Mouse (Mus musculus) hematopoietic stem cell, adult 5-6 weeks (primary cell): ENCODE data around the gene Gstt1. TPM values are rescaled to one million over a fixed set of nuclear protein-coding genes. Genes with fewer than 3 reads are reported as not detected.

Experiments used
- total RNA-seq: library from RNA; stranded (forward); fragments of 172-1452, 232-1000 nt; gene quantifications from 2 replicates; pipeline ENCODE4 v1.2.3, GENCODE M21; 2017

The Gstt1 gene
- total RNA-seq, 1 experiment from 2014 or later = 4.7 TPM

Other genes with a start within 250 kb of the Gstt1 start
- gene Lrrc75b, start 238.3 kb downstream of the Gstt1 start, total RNA-seq = not detected in 2 replicates
- 2.4 TPM in 1 of 2 replicates, not detected in the other for gene Ggt1, start 237.0 kb downstream of the Gstt1 start, total RNA-seq
- gene Ggt5, start 209.2 kb downstream of the Gstt1 start, total RNA-seq = 22.8 and 27.9 TPM in 2 replicates
- gene Susd2, start 154.6 kb downstream of the Gstt1 start, total RNA-seq = 0.20 TPM in 1 of 2 replicates, not detected in the other
- 27.9 and 29.3 TPM in 2 replicates for gene Cabin1, start 34.2 kb downstream of the Gstt1 start, total RNA-seq
- 44.2 and 44.6 TPM in 2 replicates for gene Ddt, start 25.2 kb downstream of the Gstt1 start, total RNA-seq
- not detected in 2 replicates for gene Gm20441, start 17.6 kb downstream of the Gstt1 start, total RNA-seq
- gene Gstt3, start 17.2 kb downstream of the Gstt1 start, total RNA-seq = 12.2 and 12.6 TPM in 2 replicates
- not detected in 2 replicates for gene Gstt4, start 24.0 kb upstream of the Gstt1 start, total RNA-seq
- gene Gstt2, start 38.8 kb upstream of the Gstt1 start, total RNA-seq = 19.4 and 24.0 TPM in 2 replicates
- 339 and 626 TPM in 2 replicates for gene Mif, start 61.7 kb upstream of the Gstt1 start, total RNA-seq
- gene Derl3, start 94.8 kb upstream of the Gstt1 start, total RNA-seq = 1.8 and 4.2 TPM in 2 replicates
- gene Smarcb1, start 123.0 kb upstream of the Gstt1 start, total RNA-seq = 68.7 and 101 TPM in 2 replicates
- gene Chchd10, start 134.5 kb upstream of the Gstt1 start, total RNA-seq = 12.6 and 52.1 TPM in 2 replicates
- gene Mmp11, start 137.9 kb upstream of the Gstt1 start, total RNA-seq = 0.79 and 18.0 TPM in 2 replicates
- gene Gm867, start 142.1 kb upstream of the Gstt1 start, total RNA-seq = not detected in 2 replicates
- gene Vpreb3, start 144.5 kb upstream of the Gstt1 start, total RNA-seq = not detected in 2 replicates
- gene Gm5134, start 155.9 kb upstream of the Gstt1 start, total RNA-seq = 0.15 and 1.3 TPM in 2 replicates
- 5.6 and 8.6 TPM in 2 replicates for gene Zfp280b, start 234.1 kb upstream of the Gstt1 start, total RNA-seq